Mouse (Mus musculus): ENCODE results near the gene Gigyf2. TPM values are rescaled to one million over a fixed set of nuclear protein-coding genes. Genes with fewer than 3 reads are reported as not detected.
"Not testable (repeated sequence)": the region's sequence is repeated elsewhere in the genome, so short reads cannot be mapped to it uniquely, and the experiment has no call there.

Gene Gigyf2
- polyA plus RNA-seq, 2 experiments, result 47.7 to 64.0 TPM

- H3K27ac ChIP-seq (replicated peaks; ENCODE audit: low read depth, low read length), result no peak overlapping the region
- no peaks in the 10 kb centered on the region for H3K27me3 ChIP-seq (ENCODE audit: control insufficient read depth, insufficient read depth, low read length)
- H3K4me1 ChIP-seq (ENCODE audit: control insufficient read depth, insufficient read depth, low read length), result no peaks in the 10 kb centered on the region
- DNase-seq (ENCODE audit: low spot score), result peak; percentile 84
- ATAC-seq (ENCODE audit: low FRiP score, low read depth), result no peak
- WGBS, result 30% methylated on average over 5 of the region's 5 CpGs
- no peak overlapping the region for H3K4me3 ChIP-seq (replicated peaks; ENCODE audit: low read length)
- no peak overlapping the region for H3K4me2 ChIP-seq (replicated peaks; ENCODE audit: low read depth, low read length, severe bottlenecking)
- no peak overlapping the region for H3K9ac ChIP-seq (ENCODE audit: low read depth, low read length, severe bottlenecking)
- no peak for TF ChIP-seq POLR2A (IDR thresholded peaks at IDR 0.05; ENCODE audit: borderline replicate concordance, extremely low read depth, insufficient read depth, insufficient read length)
- peaks cover 80% of the 10 kb centered on the region for H3K36me3 ChIP-seq (ENCODE audit: control insufficient read depth, insufficient read depth, low read length)
- no peaks in the 10 kb centered on the region for H3K9me3 ChIP-seq (ENCODE audit: control insufficient read depth, low read length)
Measured at GRCm38 (mm10) chr1:87447183-87448104, 120.6 kb downstream of the Gigyf2 start.

- H3K36me3 ChIP-seq (ENCODE audit: control insufficient read depth, insufficient read depth, low read length), result peaks cover 62% of the 10 kb centered on the region
- no peak for DNase-seq (ENCODE audit: low spot score)
- no peak for TF ChIP-seq POLR2A (IDR thresholded peaks at IDR 0.05; ENCODE audit: borderline replicate concordance, extremely low read depth, insufficient read depth, insufficient read length)
- no peak overlapping the region for H3K4me3 ChIP-seq (replicated peaks; ENCODE audit: low read length)
- 86% methylated on average over 4 of the region's 4 CpGs for WGBS
- no peak overlapping the region for H3K9ac ChIP-seq (ENCODE audit: low read depth, low read length, severe bottlenecking)
- H3K4me2 ChIP-seq (replicated peaks; ENCODE audit: low read depth, low read length, severe bottlenecking), result no peak overlapping the region
- H3K9me3 ChIP-seq (ENCODE audit: control insufficient read depth, low read length), result no peaks in the 10 kb centered on the region
- no peak overlapping the region for H3K27ac ChIP-seq (replicated peaks; ENCODE audit: low read depth, low read length)
- ATAC-seq (ENCODE audit: low FRiP score, low read depth), result no peak
- no peaks in the 10 kb centered on the region for H3K4me1 ChIP-seq (ENCODE audit: control insufficient read depth, insufficient read depth, low read length)
- H3K27me3 ChIP-seq (ENCODE audit: control insufficient read depth, insufficient read depth, low read length), result no peaks in the 10 kb centered on the region
Measured at GRCm38 (mm10) chr1:87449432-87449831, 122.6 kb downstream of the Gigyf2 start.

- no peaks in the 10 kb centered on the region for H3K27me3 ChIP-seq (ENCODE audit: control insufficient read depth, insufficient read depth, low read length)
- no peak for ATAC-seq (ENCODE audit: low FRiP score, low read depth)
Measured at GRCm38 (mm10) chr1:87456425-87456824, 129.6 kb downstream of the Gigyf2 start.

GRCm38 (mm10) chr1:87458045-87458444 lies 131.2 kb downstream of the Gigyf2 start:
- Histone ChIP-seq H3K4me3 (replicated peaks; ENCODE audit: low read length) (no peak overlapping the region), H3K36me3 (ENCODE audit: control insufficient read depth, insufficient read depth, low read length) (no peaks in the 10 kb centered on the region), H3K4me2 (replicated peaks; ENCODE audit: low read depth, low read length, severe bottlenecking) (no peak overlapping the region), H3K4me1 (ENCODE audit: control insufficient read depth, insufficient read depth, low read length) (no peaks in the 10 kb centered on the region), H3K27me3 (ENCODE audit: control insufficient read depth, insufficient read depth, low read length) (no peaks in the 10 kb centered on the region), H3K9me3 (ENCODE audit: control insufficient read depth, low read length) (no peaks in the 10 kb centered on the region), H3K27ac (replicated peaks; ENCODE audit: low read depth, low read length) (no peak overlapping the region), H3K9ac (ENCODE audit: low read depth, low read length, severe bottlenecking) (no peak overlapping the region)
- DNase-seq (ENCODE audit: low spot score) (no peak), ATAC-seq (ENCODE audit: low FRiP score, low read depth) (no peak)
- WGBS, result 88% methylated on average over 4 of the region's 4 CpGs
- no peak for TF ChIP-seq POLR2A (IDR thresholded peaks at IDR 0.05; ENCODE audit: borderline replicate concordance, extremely low read depth, insufficient read depth, insufficient read length)

More at GRCm38 (mm10) chr1:87456425-87456824, 129.6 kb downstream of the Gigyf2 start:
- Histone ChIP-seq H3K9me3 (ENCODE audit: control insufficient read depth, low read length) (no peaks in the 10 kb centered on the region), H3K4me2 (replicated peaks; ENCODE audit: low read depth, low read length, severe bottlenecking) (no peak overlapping the region), H3K4me3 (replicated peaks; ENCODE audit: low read length) (no peak overlapping the region), H3K4me1 (ENCODE audit: control insufficient read depth, insufficient read depth, low read length) (no peaks in the 10 kb centered on the region), H3K27ac (replicated peaks; ENCODE audit: low read depth, low read length) (no peak overlapping the region), H3K36me3 (ENCODE audit: control insufficient read depth, insufficient read depth, low read length) (0 out of 2 replicates have a peak, but pooled peaks cover 2% of the 10 kb centered on the region), H3K9ac (ENCODE audit: low read depth, low read length, severe bottlenecking) (no peak overlapping the region)
- TF ChIP-seq POLR2A (IDR thresholded peaks at IDR 0.05; ENCODE audit: borderline replicate concordance, extremely low read depth, insufficient read depth, insufficient read length), result no peak
- WGBS, result 93% methylated on average over 1 of the region's 1 CpGs
- DNase-seq (ENCODE audit: low spot score), result no peak

GRCm38 (mm10) chr1:87459856-87460255 lies 133.1 kb downstream of the Gigyf2 start:
- not testable (repeated sequence) for H3K27me3 ChIP-seq (ENCODE audit: control insufficient read depth, insufficient read depth, low read length); DNase-seq (ENCODE audit: low spot score); H3K4me2 ChIP-seq (replicated peaks; ENCODE audit: low read depth, low read length, severe bottlenecking); H3K27ac ChIP-seq (replicated peaks; ENCODE audit: low read depth, low read length); ATAC-seq (ENCODE audit: low FRiP score, low read depth); H3K9ac ChIP-seq (ENCODE audit: low read depth, low read length, severe bottlenecking); H3K9me3 ChIP-seq (ENCODE audit: control insufficient read depth, low read length); H3K4me3 ChIP-seq (replicated peaks; ENCODE audit: low read length); H3K36me3 ChIP-seq (ENCODE audit: control insufficient read depth, insufficient read depth, low read length); H3K4me1 ChIP-seq (ENCODE audit: control insufficient read depth, insufficient read depth, low read length)
- 89% methylated on average over 5 of the region's 7 CpGs for WGBS

All from limb, embryonic 14.5 days (tissue).